In the genomic region with DNA sequence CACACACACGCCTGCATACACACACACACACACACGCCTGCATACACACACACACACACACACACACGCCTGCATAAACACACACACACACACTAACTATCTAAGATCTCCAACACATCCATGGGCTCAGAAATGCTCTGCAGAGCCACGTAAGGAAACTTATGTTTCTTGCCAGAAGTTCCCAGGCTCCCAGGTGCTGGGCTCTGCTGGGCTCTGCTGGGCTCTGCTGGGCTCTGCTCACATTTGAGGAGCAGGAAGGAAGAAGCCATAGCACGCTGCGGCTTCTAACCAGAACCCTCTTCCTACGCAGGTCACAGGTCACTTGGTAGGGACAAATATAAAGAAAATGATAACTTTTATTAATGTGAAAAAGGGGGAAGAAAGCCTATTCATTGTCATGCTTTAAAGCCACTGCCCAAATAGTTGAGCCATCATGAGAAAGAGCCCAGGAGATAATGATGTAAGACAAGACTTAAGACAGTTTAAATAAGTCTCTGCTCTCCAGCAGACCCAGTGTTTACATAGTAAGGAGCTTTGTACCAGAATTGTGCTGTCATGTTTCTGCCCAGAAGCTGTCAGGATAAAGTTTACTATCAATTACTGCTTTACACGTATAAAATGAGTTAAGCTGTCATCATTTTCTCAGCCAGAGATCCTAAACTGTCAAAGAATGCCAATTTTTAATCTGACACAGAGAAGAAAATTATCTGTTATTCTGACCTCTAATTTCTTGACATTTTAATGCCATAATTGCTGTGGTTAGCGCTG, we compare ENCODE assay signal across 10 mouse cellular contexts.
DNase-seq lines count a peak whose midpoint lies in the region; ATAC-seq lines count a peak whose summit lies in the region.
"Had no signal": no experiment of that assay in that cellular context is flagged by ENCODE, and none has a peak within 500 bp of the region (broad histone marks: within the 10 kb centered on the region; RNA-seq: fewer than 3 reads in every experiment).

No protein-coding gene starts in this region.

- ATAC-seq in monocyte, adult 5-6 weeks (replicated peaks; ENCODE audit: insufficient number of reproducible peaks, low FRiP score, low TSS enrichment, poor library complexity, severe bottlenecking): no peak

- DNase-seq in embryo, embryonic 10 days (ENCODE audit: low spot score): peak; percentile 14
- no peak for DNase-seq in embryo, embryonic 10.5 days (ENCODE audit: low spot score)
- DNase-seq in kidney, postnatal 14 days: peak; percentile 14
- DNase-seq in kidney, adult 18-20 months: no peak
- DNase-seq in CD4-positive helper T cell, adult 2 months (ENCODE audit: low read depth, low spot score): peak; percentile 24
- DNase-seq in induced T-regulatory cell, adult 2 months (ENCODE audit: low read depth): peak; percentile 29
- no peak for DNase-seq in right cerebral cortex, postnatal 10 days (ENCODE audit: low spot score in 2 of 2)
- DNase-seq: layer of hippocampus, adult 9-11 months; right cerebral cortex, postnatal 4 days had no signal

Comparison
In these comparisons a context has a peak if more than half of its experiments do, and no peak if none do; other contexts are left out.
1. DNase-seq: peak in embryo, embryonic 10 days (single experiment), kidney, postnatal 14 days (single experiment), CD4-positive helper T cell, adult 2 months (single experiment) and induced T-regulatory cell, adult 2 months (single experiment); none in embryo, embryonic 10.5 days (single experiment), kidney, adult 18-20 months (single experiment) and right cerebral cortex, postnatal 10 days (0 of 2).